Mouse (Mus musculus) stomach, postnatal 0 days (tissue): ENCODE results near the gene Lrmda.

ENCODE experiments used
- CTCF ChIP-seq: IDR thresholded peaks from 2 replicates; pipeline ENCODE4 v1.5.1; 2016; ENCODE audit warnings: antibody characterized with exemption, low read depth, mild to moderate bottlenecking, moderate library complexity
- EP300 ChIP-seq: optimal IDR thresholded peaks from 2 replicates; pipeline ENCODE3; 2016; ENCODE audit warnings: antibody characterized with exemption

- TF ChIP-seq EP300 (no peak), CTCF (no peak)
Measured at GRCm38 (mm10) chr14:22495286-22495685, 475.8 kb downstream of the Lrmda start.
